Mouse (Mus musculus) embryonic stem cell, embryonic (primary cell): ENCODE measurements around the gene Gm21976.

Source experiments
- CTCF ChIA-PET, 4 experiments: fragments of 300-600 bp in 2 of 4; fragments of 350-600 bp in 2 of 4; sonication (Branson Sonifier 250); formaldehyde crosslinking; loops; one replicate each; lab custom pipeline; 2022; ENCODE audit warnings: inconsistent platforms in 2 of 4; lab: Charles Lee
- POLR2A ChIA-PET, 4 experiments: fragments of 300-600 bp in 2 of 4; fragments of 350-600 bp in 2 of 4; sonication (Branson Sonifier 250); formaldehyde crosslinking; loops; one replicate each; lab custom pipeline; 2022; ENCODE audit warnings: antibody characterized with exemption in 4 of 4, inconsistent platforms in 1 of 4; lab: Charles Lee

Gene Gm21976

GRCm38 (mm10) chr13:98277501-98277900 is 2.2 kb upstream of the Gm21976 start:
- CTCF ChIA-PET: no interaction called here
- POLR2A ChIA-PET: interaction anchor here in 1 of 4 experiments (1.9 kb wide), 1 partner anchor 22 kb away, joined by 8 read pairs; no protein-coding TSS in a partner anchor

GRCm38 (mm10) chr13:98280990-98281650 is 1.4 kb downstream of the Gm21976 start:
- POLR2A ChIA-PET: interaction anchor here in 1 of 4 experiments (1.6 kb wide), 1 partner anchor 18 kb away, joined by 3 read pairs; no protein-coding TSS in a partner anchor
- CTCF ChIA-PET: no interaction called here

GRCm38 (mm10) chr13:98290719-98291118 is 11.0 kb downstream of the Gm21976 start:
- CTCF ChIA-PET: no interaction called here

DNA sequence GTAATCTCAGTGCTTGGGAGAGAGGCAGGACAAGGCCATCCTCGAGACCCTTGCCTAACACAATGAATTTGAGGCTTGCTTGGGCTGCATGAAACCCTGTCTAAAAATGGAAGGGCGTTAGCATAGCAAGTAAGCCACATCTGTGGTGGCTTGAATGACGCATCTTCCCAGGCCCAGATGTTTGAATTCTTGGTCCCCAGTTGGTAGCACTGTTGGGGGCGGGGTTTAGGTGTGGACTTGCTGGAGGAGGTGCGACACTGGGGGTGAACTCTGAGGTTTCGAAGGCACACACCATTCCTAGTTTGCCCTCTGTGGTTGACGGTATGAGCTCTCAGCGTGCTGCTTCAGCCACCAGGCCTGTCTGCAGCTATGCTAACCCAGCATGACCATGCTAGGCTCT is 12.0 kb downstream of the Gm21976 start:
- ChIA-PET CTCF (no interaction called here), POLR2A (interaction anchor here in 3 of 4 experiments (0.5 to 1.5 kb wide), 3 partner anchors 20 to 298 kb away, joined by 3 to 5 read pairs (median 4); no protein-coding TSS in a partner anchor)

More at GRCm38 (mm10) chr13:98290719-98291118, 11.0 kb downstream of the Gm21976 start:
- POLR2A ChIA-PET: interaction anchor here in 1 of 4 experiments (0.6 kb wide), 1 partner anchor 25 kb away, joined by 4 read pairs; no protein-coding TSS in a partner anchor

GRCm38 (mm10) chr13:98296072-98296471 is 16.4 kb downstream of the Gm21976 start:
- ChIA-PET CTCF (interaction anchor here in 1 of 4 experiments (0.6 kb wide), 1 partner anchor 283 kb away, joined by 7 read pairs; no protein-coding TSS in a partner anchor), POLR2A (interaction anchor here in 2 of 4 experiments (1.4 to 5.5 kb wide), 6 partner anchors 10 to 33 kb away, joined by 3 to 40 read pairs (median 6); partner anchors contain the start of genes Btf3 (in 2 of the 2), Ankra2 (in 1 of the 2) and Utp15 (in 1 of the 2))

GRCm38 (mm10) chr13:98297883-98298482 is 18.3 kb downstream of the Gm21976 start:
- ChIA-PET POLR2A (interaction anchor here (0.6 to 6.9 kb wide), 21 partner anchors 10 to 636 kb away, joined by 3 to 47 read pairs (median 6); partner anchors contain the start of genes Btf3 (in 3 of the 4), Ankra2 (in 2 of the 4), Foxd1 (in 1 of the 4) and Utp15 (in 1 of the 4)), CTCF (interaction anchor here (0.5 to 2.5 kb wide), 20 partner anchors 9 to 739 kb away, joined by 3 to 12 read pairs (median 4); no protein-coding TSS in a partner anchor)

DNA sequence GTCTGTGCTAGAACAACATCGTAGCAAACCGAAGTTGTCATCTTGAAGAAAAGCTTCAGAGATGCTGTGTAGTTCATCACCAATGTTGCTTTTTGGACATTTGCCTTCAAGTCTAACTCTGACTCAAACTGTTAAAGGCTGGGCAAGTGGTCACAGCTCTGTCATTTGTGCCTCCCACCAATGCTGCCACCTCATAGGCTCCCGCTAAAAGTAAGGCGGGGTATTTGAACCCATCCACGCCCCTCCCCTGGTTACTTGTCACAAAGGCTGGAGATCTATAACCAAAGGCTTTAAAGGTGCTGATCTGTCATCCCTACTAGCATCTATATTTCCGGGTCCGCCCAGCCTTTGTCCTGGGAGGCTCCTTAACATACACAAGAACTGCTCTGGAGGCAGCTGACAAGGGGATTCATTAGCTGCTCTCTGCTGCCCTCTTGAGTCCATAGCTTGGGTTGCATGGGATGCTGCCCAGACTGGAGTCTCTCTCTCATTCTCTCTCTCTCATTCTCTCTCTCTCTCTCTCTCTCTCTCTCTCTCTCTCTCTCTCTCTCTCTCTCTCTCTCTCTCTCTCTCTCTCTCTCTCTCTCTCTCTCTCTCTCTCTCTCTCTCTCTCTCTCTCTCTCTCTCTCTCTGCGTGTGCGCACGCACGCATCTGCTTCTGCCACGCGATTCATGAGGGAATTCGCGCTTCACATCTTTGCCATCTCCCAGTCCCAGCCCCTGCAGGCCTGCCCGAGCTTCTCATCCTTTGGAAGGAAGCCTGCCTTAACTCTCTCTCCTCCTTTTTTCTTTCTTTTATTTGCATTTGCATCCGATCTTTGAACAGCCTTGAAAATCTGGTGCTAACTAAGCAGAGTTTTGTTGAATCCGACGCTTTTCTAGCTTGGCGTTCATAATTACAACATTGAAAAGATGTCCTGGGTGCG is 19.4 kb downstream of the Gm21976 start:
- ChIA-PET CTCF (interaction anchor here (0.5 to 2.5 kb wide), 41 partner anchors 9 to 1101 kb away, joined by 3 to 12 read pairs (median 4); partner anchors contain the start of genes Btf3 (in 3 of the 4) and Hexb (in 1 of the 4)), POLR2A (interaction anchor here (0.6 to 6.9 kb wide), 37 partner anchors 9 to 1161 kb away, joined by 3 to 47 read pairs (median 4); partner anchors contain the start of genes Btf3 (in 4 of the 4), Ankra2 (in 2 of the 4), Foxd1 (in 1 of the 4) and Utp15 (in 1 of the 4))

DNA sequence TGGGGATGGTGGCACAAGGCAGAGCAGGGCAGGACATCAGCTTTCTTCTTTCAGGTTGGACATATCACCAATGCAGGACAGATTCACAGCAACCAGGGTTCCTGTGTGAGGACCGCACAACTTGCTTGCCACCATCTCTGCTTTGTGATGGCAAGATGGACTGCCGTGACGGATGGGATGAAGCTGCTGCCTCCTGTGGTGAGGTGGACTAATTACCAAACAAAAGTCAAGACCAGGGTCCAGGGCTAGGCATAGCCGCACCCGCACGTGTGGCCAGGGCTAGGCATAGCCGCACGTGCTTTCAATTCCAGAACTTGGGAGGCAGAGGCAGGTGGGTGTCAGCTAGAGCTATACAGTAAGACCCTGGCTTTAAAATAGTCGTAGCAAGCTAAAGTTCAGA is 25.6 kb downstream of the Gm21976 start:
- CTCF ChIA-PET: interaction anchor here in 2 of 4 experiments (0.5 to 1.5 kb wide), 7 partner anchors 11 to 938 kb away, joined by 3 to 4 read pairs (median 3); partner anchors contain the start of gene Btf3 (in 1 of the 2)
- POLR2A ChIA-PET: interaction anchor here in 3 of 4 experiments (1.1 to 5.7 kb wide), 17 partner anchors 9 to 150 kb away, joined by 3 to 77 read pairs (median 4); partner anchors contain the start of genes Btf3 (in 3 of the 3), Ankra2 (in 2 of the 3), Foxd1 (in 2 of the 3) and Utp15 (in 2 of the 3)

- ChIA-PET CTCF (interaction anchor here in 3 of 4 experiments (0.6 to 1.5 kb wide), 7 partner anchors 9 to 465 kb away, joined by 3 to 4 read pairs (median 3); partner anchors contain the start of gene Btf3 (in 1 of the 3)), POLR2A (interaction anchor here (0.5 to 5.7 kb wide), 23 partner anchors 8 to 487 kb away, joined by 3 to 77 read pairs (median 4); partner anchors contain the start of genes Btf3 (in 4 of the 4), Ankra2 (in 2 of the 4), Foxd1 (in 2 of the 4) and Utp15 (in 2 of the 4))
These were observed 26.7 kb downstream of the Gm21976 start for GRCm38 (mm10) chr13:98306393-98306792.

DNA sequence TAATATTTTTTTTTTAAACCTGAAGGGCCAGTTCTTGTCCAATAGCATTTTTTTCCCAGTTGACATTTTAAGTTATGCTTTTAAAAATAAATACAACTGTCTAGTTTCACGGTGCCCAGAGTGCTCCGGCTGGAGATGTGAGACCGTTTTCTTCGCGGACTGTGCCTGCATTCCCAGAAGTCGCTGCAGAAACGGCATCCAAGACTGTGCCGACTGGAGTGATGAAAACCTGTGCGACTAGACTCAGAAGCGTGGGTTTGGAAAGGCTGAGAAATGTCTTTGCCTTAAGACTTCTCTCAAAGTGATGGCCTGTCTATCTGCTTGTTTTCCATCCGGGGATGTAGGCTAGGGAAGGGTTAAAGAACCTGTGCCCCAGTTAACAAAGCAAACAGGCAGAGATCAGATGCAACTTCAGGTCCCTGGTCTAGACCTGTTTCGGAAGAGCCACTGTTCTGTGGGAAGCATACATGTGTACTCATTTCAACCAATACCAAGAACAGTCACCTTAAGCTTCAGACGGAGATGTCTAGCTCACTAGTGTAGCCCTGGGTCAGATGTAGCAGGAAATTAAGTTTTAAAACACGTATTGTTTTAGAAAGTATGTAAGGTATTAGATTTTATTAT is 27.3 kb downstream of the Gm21976 start:
- CTCF ChIA-PET: interaction anchor here in 1 of 4 experiments (0.7 to 1.5 kb wide), 4 partner anchors 9 to 282 kb away, joined by 3 to 4 read pairs (median 4); partner anchors contain the start of gene Btf3
- POLR2A ChIA-PET: interaction anchor here (0.6 to 5.7 kb wide), 18 partner anchors 8 to 342 kb away, joined by 3 to 77 read pairs (median 7); partner anchors contain the start of genes Btf3 (in 4 of the 4), Ankra2 (in 1 of the 4), Foxd1 (in 1 of the 4) and Utp15 (in 1 of the 4)

DNA sequence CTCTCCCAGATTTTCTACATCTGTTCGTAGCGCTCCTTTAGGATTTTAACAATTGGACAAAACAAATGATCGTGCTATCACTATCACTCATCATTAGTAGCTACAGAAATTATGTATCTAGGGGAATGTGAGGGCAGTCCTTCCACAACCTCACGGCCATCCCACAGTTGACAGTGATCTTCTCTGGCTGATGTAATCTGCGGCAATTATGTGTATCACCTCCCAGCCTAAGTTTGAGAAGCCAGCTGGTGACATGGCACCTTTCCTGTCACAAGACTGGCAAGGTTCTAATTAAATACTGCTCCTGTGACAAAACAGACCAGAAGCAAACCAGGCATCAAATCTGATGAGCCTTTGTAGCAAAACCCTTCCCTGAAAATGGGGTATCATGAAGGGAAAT is 28.3 kb downstream of the Gm21976 start:
- CTCF ChIA-PET: interaction anchor here in 2 of 4 experiments (1.0 to 1.3 kb wide), 2 partner anchors 9 kb away, joined by 8 to 12 read pairs; no protein-coding TSS in a partner anchor
- POLR2A ChIA-PET: interaction anchor here (0.5 to 5.7 kb wide), 18 partner anchors 8 to 149 kb away, joined by 3 to 77 read pairs (median 4); partner anchors contain the start of genes Btf3 (in 3 of the 4), Foxd1 (in 2 of the 4), Ankra2 (in 1 of the 4) and Utp15 (in 1 of the 4)

DNA sequence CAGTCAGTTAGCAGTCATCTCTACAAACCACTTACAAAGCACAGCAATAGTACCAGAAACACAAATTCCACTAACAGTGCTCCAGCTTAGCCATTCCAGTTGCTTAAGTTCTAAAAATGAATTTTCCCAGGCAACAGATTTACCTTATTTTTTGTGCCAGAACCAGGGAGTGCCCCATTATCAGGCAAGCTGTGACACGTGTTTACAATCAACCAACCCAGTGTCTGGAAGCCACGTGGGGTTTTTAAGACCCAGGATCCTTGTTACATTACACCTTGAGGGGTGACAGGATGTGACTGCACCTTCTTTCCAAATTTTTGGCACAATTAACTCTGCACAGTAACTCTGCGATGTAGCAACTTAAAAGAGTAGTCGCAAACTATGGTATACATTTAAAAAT is 29.0 kb downstream of the Gm21976 start:
- POLR2A ChIA-PET: interaction anchor here (0.9 to 5.7 kb wide), 15 partner anchors 7 to 148 kb away, joined by 3 to 77 read pairs (median 4); partner anchors contain the start of genes Btf3 (in 3 of the 4), Foxd1 (in 2 of the 4), Ankra2 (in 1 of the 4) and Utp15 (in 1 of the 4)
- CTCF ChIA-PET: interaction anchor here in 3 of 4 experiments (0.6 to 1.3 kb wide), 3 partner anchors 10 to 14 kb away, joined by 6 to 12 read pairs (median 8); no protein-coding TSS in a partner anchor

- CTCF ChIA-PET: interaction anchor here in 1 of 4 experiments (1.9 kb wide), 1 partner anchor 12 kb away, joined by 8 read pairs; no protein-coding TSS in a partner anchor
- POLR2A ChIA-PET: interaction anchor here in 3 of 4 experiments (0.6 to 3.8 kb wide), 10 partner anchors 8 to 731 kb away, joined by 3 to 47 read pairs (median 3); partner anchors contain the start of genes Ankra2 (in 1 of the 3), Foxd1 (in 1 of the 3) and Utp15 (in 1 of the 3)
These were observed 31.9 kb downstream of the Gm21976 start for GRCm38 (mm10) chr13:98311597-98311996.

GRCm38 (mm10) chr13:98313631-98314030 is 33.9 kb downstream of the Gm21976 start:
- POLR2A ChIA-PET: interaction anchor here in 2 of 4 experiments (0.9 to 4.7 kb wide), 4 partner anchors 7 to 17 kb away, joined by 3 to 77 read pairs (median 22); no protein-coding TSS in a partner anchor

DNA sequence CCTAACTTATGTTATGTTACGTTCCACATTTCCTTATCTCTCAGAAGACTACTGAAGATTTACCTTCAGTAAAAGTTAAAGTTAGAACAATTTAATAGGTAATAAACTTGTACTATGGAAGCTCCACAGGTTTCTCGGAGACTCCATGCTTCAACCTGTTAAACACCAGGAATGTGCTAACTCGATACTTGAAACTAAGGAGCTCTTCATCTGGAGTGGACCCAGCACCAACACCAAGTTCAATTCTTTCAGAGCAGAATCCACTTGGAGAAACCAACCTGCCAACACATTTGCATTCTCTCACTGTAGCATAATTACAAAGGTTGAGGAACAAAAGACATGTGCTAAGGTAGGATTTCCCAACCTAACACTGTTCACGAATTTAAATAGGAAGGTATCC is 35.4 kb downstream of the Gm21976 start:
- POLR2A ChIA-PET: interaction anchor here (0.5 to 4.7 kb wide), 12 partner anchors 9 to 523 kb away, joined by 3 to 77 read pairs (median 4); partner anchors contain the start of genes Ankra2 (in 1 of the 4), Foxd1 (in 1 of the 4) and Utp15 (in 1 of the 4)
- CTCF ChIA-PET: interaction anchor here in 1 of 4 experiments (0.9 kb wide), 1 partner anchor 16 kb away, joined by 3 read pairs; no protein-coding TSS in a partner anchor

More at GRCm38 (mm10) chr13:98313631-98314030, 33.9 kb downstream of the Gm21976 start:
- CTCF ChIA-PET: no interaction called here
